Comparison of ENCODE assay signal across 16 mouse cellular contexts in the genomic region with DNA sequence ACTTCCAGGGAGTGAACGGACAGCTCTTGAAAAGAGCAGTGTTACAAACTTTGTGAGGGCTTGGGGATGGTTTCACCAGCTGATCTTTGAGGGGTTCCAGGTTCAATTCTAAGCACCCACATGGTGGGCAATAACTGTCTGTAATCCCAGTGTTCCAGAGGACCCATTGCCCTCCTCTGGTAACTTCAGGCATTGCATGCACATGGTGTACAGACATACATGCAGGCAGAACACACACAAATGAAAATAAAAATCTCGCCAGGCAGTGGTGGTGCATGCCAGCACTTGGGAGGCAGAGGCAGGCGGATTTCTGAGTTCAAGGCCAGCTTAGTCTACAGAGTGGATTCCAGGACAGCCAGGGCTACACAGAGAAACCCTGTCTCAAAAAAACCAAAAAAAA. TPM values are rescaled to one million over a fixed set of nuclear protein-coding genes. Genes with fewer than 3 reads are reported as not detected.
DNase-seq lines count a peak whose midpoint lies in the region; ATAC-seq and TF ChIP-seq lines count a peak whose summit lies in the region.
"Had no signal": no experiment of that assay in that cellular context is flagged by ENCODE, and none has a peak within 500 bp of the region (broad histone marks: within the 10 kb centered on the region; RNA-seq: fewer than 3 reads in every experiment).

No protein-coding gene starts in this region.

- peaks cover 41% of the 10 kb centered on the region for H3K79me2 ChIP-seq in liver, adult 2 months (ENCODE audit: control insufficient read depth, insufficient read depth, low read length)

- intact Hi-C loops in gastrocnemius, adult 2 months (cut with DNase I) = no loop called here
- intact Hi-C loops in gastrocnemius, postnatal 36 days (cut with DNase I) = no loop called here

- WGBS in liver, adult 2 months = 92% methylated on average over 3 of the region's 3 CpGs

- 0 out of 2 replicates have a peak, but pooled peaks have one; percentile 34 for ATAC-seq in megakaryocyte progenitor cell, adult 5-6 weeks (replicated peaks; ENCODE audit: poor library complexity)

- no peak overlapping the region for H3K27ac ChIP-seq in gastrocnemius, adult 2 months
- no peak overlapping the region for H3K27ac ChIP-seq in liver, adult 2 months (replicated peaks; ENCODE audit: insufficient read depth, low read depth, low read length)
- H3K27ac ChIP-seq: hindbrain, embryonic 14.5 days had no signal

- no peaks in the 10 kb centered on the region for H3K9me3 ChIP-seq in E14TG2a.4 (ENCODE audit: low read length)

- no peak overlapping the region for H3K9ac ChIP-seq in liver, adult 2 months (ENCODE audit: low read depth, low read length)
- H3K9ac ChIP-seq: hindbrain, embryonic 14.5 days had no signal

- H3K4me1 ChIP-seq in liver, adult 2 months (ENCODE audit: control insufficient read depth, insufficient read depth, low read length) = peaks cover 3% of the 10 kb centered on the region; the same call in 1 of the 2 replicates
- H3K4me1 ChIP-seq in E14TG2a.4 (replicated peaks; ENCODE audit: low read depth, low read length) = peaks cover 42% of the 10 kb centered on the region

- peak; percentile 14; the same call in 1 of the 2 replicates for TF ChIP-seq CTCF in gastrocnemius, adult 2 months (IDR thresholded peaks at IDR 0.05)
- TF ChIP-seq CTCF in liver, adult 2 months (IDR thresholded peaks at IDR 0.05; ENCODE audit: low read depth, low read length) = peak; percentile 18; the same call in 1 of the 2 replicates
- peak; percentile 57 for TF ChIP-seq CTCF in E14TG2a.4 (conservative IDR thresholded peaks at IDR 0.05; ENCODE audit: low read length)

- no peak overlapping the region for H3K4me3 ChIP-seq in gastrocnemius, adult 2 months
- no peak overlapping the region for H3K4me3 ChIP-seq in liver, adult 2 months (ENCODE audit: insufficient read depth, low read depth, low read length)
- H3K4me3 ChIP-seq in E14TG2a.4 (replicated peaks; ENCODE audit: low read length) = no peak overlapping the region
- H3K4me3 ChIP-seq: erythroblast, embryonic 14.5 days; megakaryocyte, embryonic 14.5 days; myocyte had no signal

- DNase-seq in gastrocnemius, adult 2 months = no peak
- no peak for DNase-seq in gastrocnemius, postnatal 36 days
- no peak for DNase-seq in liver, adult 2 months (ENCODE audit: extremely low read depth, low read depth, low spot score)
- DNase-seq in liver = no peak
- DNase-seq in cerebellum, adult 11 months = no peak
- DNase-seq in layer of hippocampus, postnatal 36 days = no peak
- DNase-seq: cerebellum, adult 9-10 months; gastrocnemius, postnatal 25 days; right cerebral cortex, postnatal 4 days; thymus, postnatal 14 days had no signal

- no peak for TF ChIP-seq POLR2A in liver, adult 2 months (IDR thresholded peaks at IDR 0.05; ENCODE audit: extremely low read depth, insufficient read depth, low read length)

- no peaks in the 10 kb centered on the region for H3K27me3 ChIP-seq in liver, adult 2 months (ENCODE audit: control insufficient read depth, insufficient read depth, low read length)
- H3K27me3 ChIP-seq in E14TG2a.4 (ENCODE audit: insufficient read depth, low read length) = no peaks in the 10 kb centered on the region
- H3K27me3 ChIP-seq: megakaryocyte, embryonic 14.5 days had no signal

- no peaks in the 10 kb centered on the region for H3K36me3 ChIP-seq in liver, adult 2 months (ENCODE audit: control insufficient read depth, insufficient read depth, low read length)
- H3K36me3 ChIP-seq in E14TG2a.4 (ENCODE audit: insufficient read depth, low read length) = peaks cover 14% of the 10 kb centered on the region

RNA-seq across cellular contexts. Expression of gene Rere, which starts 10.5 kb away (rescaled TPM):
- 10 to 100 TPM; 71.3 to 95.7 TPM for total RNA-seq in gastrocnemius, adult 2 months (2021)
- 10 to 100 TPM; 47.6 to 66.2 TPM for total RNA-seq in gastrocnemius, postnatal 36 days (2021)
- 10.0 and 10.7 TPM in 2 replicates for total RNA-seq in liver, adult 2 months (2014; rRNA removed)
- 5.8 and 8.8 TPM in 2 replicates for polyA plus RNA-seq in liver, adult 2 months (2012; rRNA removed)
- total RNA-seq in megakaryocyte progenitor cell, adult 5-6 weeks (2015) = 49.5 TPM in 2 replicates
- 13.8 and 23.8 TPM in 2 replicates for total RNA-seq in megakaryocyte progenitor cell, adult 5-6 weeks (2017)
- total RNA-seq in layer of hippocampus, postnatal 36 days (2021) = 100 to 1,000 TPM; 114 to 152 TPM

RNA-seq across cellular contexts. Expression of gene Eno1, which starts 55.4 kb away (rescaled TPM):
- 10 to 100 TPM; 68.1 to 92.0 TPM for total RNA-seq in gastrocnemius, adult 2 months (2021)
- 100 to 1,000 TPM; 104 to 128 TPM for total RNA-seq in gastrocnemius, postnatal 36 days (2021)
- total RNA-seq in liver, adult 2 months (2014; rRNA removed) = 386 and 392 TPM in 2 replicates
- 283 and 350 TPM in 2 replicates for polyA plus RNA-seq in liver, adult 2 months (2012; rRNA removed)
- 336 and 338 TPM in 2 replicates for total RNA-seq in megakaryocyte progenitor cell, adult 5-6 weeks (2015)
- total RNA-seq in megakaryocyte progenitor cell, adult 5-6 weeks (2017) = 357 and 368 TPM in 2 replicates
- 100 to 1,000 TPM; 415 to 417 TPM for total RNA-seq in layer of hippocampus, postnatal 36 days (2021)
